Mouse (Mus musculus) cerebellum, postnatal 14 days (tissue): Measurements from ENCODE around the gene 4930519G04Rik.
"Not testable (repeated sequence)": the region's sequence is repeated elsewhere in the genome, so short reads cannot be mapped to it uniquely, and the experiment has no call there.

ENCODE experiments used
- DNase-seq, 2 experiments: peaks; one replicate each; pipeline ENCODE4 v3.0.0; 2021; ENCODE audit warnings: mixed read lengths in 2 of 2

Gene 4930519G04Rik

DNA sequence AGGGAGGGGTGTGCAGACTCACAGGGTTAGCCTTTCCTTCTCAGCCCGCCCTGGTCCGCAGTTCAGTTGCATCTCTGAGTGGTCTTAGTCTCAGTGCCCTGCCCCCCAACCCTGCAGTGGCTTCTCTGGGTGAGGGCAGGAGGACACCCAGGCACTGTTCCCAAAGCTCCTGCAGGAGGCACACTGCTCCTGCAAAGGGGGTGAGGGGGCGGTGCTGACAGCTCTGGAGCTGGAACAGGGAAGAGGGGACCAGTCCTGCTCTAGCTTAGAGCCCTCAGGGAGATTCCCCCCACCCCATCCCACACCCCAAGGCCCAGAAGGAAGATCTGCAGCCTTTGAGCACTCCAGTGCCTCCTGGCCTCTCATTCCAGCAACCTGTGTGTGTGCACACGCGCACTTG lies 10.8 kb upstream of the 4930519G04Rik start:
- no peak for DNase-seq

DNA sequence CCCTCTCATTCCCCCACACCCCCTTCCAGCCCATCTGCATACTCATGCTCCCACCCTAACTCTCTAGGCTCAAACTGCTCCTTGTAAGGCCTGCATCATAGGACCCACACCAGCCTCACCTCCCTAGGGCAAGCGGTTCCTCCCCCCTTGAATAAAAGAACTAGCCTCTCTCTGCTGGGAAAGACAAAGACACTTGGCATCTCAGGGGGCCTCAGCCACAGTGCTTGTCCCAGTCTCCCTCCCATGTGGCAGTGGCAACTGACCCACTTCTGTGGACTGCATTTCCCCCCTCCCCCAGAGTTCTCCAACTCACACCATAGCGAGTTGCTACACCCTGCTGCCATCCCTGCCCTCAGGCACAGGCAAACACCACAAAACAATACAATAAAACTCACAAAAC lies 9.1 kb upstream of the 4930519G04Rik start:
- not testable (repeated sequence) for DNase-seq

DNA sequence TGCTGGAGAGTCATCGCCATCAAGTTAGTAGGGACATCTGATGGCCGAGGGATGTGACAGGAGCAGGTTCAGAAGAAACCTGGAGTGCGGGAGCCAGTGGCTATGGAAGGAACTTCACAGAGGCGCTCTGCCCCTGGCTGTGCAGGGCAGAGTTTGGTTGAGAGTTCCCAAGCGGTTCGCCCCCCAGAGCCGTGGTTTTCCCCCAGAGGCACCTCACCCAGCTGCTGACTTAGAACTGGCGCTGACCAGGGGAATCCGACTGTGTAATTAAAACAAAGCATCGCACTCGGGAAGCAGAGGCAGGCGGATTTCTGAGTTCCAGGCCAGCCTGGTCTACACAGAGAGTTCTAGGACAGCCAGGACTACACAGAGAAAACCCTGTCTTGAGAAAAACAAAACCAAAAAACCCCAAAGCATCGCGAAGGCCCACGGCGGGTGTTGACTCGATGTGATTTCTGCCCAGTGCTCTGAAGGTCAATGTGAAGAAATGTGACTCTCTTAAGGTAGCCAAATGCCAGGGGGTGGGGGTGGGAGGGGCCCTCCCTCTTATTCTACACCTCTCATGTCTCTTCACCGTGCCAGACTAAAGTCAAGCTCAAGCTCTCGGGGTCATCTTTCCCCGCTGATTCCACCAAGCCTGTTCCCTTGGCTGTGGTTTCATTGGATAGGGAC lies 1.8 kb upstream of the 4930519G04Rik start:
- no peak for DNase-seq

DNA sequence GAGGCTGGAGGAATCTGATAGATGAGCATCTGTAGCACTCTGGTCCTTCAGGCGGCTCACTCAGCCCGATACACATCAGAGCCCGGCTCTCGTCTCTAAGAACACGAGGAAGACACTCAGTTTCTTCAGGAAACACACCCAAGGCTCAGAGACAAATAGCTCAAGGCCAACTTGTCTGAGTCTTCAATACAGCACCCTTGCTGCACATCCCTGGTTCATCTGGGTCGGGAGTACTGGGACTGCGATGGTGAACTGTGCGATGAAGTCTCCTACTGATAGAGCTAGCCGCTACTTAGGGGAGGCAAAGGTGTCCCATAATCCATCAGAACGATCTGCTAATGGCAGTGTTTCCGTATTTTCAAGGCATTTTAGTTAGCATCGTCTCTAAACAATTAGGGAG lies 5.1 kb downstream of the 4930519G04Rik start, which contains the start of gene Gm9936:
Gene Gm9936, minus strand, starts transcription at position 101 of the 400 bp plus-strand sequence.
- no peak for DNase-seq

DNA sequence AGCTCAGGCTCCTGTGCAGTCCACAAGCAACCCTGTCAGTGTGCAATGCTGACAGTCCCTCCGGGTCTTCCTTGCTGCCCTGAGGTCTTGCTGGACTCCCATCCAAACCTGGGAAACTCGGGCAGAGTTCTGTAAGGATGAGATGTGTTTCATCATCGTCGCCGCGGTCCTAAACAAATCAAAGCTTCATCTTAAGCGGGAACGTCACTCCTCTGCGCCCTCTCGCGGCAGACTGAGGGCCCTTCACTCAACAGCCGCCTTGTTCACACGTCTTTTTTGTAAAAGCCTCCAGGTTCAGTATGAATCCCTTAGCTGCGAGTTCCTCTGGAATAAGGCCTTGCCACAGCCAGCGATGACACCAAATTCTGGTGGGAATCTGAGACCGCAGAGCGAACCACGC lies 5.8 kb downstream of the 4930519G04Rik start:
- DNase-seq = peak; percentile 89 to 92

DNA sequence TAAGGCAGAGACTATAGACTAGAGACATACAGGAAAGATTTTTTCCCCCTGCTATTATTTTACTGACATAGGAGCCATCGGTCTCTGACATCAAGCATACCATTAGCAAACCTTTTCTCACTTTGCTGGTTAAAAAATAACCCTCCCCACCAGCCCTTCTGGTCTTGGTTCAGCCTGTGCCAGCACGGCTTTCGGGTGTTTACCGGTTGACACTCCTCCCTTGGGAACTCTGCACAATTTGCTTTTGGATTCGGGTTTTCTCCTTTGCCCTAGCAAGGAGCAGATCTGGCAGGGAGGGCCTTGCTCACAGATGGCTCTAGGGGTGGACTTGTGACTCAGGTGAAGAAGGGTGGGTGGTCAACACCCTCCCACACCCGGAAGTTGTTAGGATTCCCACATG lies 8.3 kb downstream of the 4930519G04Rik start:
- no peak for DNase-seq

DNA sequence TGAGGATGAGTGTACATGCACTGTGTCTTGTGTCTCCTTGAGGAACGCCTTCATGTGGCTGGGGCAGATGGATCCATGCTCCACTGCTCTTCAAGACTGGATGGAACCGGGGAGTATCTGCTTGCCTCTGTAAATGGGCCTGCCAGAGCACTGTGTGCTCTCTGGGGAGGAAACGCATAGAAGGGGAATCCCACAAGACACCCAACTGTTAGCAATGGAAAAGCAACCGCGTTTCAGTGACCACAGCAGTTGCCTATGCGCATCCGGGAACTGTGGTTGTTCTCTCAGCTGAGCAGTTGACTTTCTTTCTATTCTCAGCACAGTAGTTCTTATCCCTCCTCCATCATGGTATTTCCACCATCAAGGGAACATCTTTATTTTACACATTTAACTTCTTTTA lies 11.3 kb downstream of the 4930519G04Rik start:
- DNase-seq = no peak

DNA sequence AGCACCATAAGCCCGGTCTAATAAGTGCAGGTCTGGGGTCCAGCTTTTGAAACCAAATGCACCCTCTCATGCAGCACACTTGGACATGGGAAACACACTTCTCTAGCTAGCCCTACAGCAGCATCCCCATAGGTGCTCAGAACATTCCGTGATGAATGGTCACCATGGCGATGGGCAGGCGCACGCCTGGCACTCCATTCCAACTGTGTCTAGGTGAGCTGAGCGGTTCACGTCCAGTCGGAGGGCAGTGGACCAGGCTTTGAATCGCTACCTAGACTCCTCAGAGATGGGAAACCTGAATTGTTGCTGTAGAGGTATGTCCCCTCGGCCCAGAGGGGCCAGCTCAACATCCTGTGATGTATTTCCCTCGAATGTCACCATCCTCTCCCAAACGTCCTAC lies 11.8 kb downstream of the 4930519G04Rik start:
- DNase-seq = no peak

DNA sequence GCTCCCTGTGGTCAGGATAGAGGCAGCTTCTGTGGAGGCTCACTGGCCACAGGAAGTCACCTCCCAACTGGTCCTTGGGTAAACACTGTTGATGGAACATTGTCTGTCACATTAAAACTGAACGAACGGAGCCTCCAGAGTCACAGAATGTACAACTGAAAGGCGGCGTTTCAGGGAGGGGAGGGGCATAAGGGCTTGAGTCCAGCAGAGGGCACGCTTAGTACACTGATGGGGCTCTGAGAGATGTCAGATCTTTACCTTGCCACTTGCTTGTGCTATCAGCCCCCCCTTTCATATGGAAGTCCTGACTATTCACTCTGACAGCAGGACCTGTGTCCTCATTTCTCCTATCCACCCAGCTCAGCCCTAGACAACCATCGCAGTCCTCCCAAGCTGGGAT lies 22.4 kb downstream of the 4930519G04Rik start:
- peak; percentile 33 to 43 for DNase-seq

DNA sequence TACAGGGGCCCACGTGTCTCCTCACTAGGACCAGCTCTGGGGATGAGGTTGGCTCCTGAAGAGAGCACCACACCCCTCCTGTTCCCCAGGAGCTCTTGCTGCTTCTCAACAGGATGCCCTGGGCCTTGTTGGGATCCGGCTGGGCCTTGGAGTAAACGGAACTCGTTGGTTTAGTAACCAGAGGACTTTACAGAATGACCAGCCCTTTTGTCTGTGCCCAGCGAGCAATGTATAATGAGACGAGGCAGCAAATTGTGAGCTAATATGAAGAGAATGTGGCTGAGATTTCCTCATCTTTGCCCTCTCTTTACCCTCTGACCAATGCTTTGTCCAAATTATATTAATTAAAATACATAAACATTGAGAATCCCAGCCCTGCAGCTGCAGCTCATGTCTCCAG lies 22.9 kb downstream of the 4930519G04Rik start:
- DNase-seq = no peak

DNA sequence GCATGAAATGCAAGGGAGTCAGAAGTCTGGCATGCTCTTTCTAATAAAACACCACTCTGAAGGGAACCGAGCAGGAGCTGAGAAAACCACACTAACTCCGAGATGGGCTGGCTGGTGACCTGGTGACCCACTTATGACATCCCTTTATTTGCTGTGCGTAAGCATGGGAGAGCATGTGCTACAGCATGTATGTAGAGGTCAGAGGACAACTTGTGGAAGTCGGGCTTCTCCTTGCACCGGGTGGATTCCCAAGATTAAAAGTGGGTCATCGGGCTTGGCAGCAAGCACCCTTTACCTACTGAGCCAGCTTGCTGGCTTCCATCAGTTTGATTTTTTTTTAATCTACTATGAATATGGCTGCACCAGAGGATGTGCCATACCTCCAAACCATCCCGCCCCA lies 24.0 kb downstream of the 4930519G04Rik start:
- no peak for DNase-seq

DNA sequence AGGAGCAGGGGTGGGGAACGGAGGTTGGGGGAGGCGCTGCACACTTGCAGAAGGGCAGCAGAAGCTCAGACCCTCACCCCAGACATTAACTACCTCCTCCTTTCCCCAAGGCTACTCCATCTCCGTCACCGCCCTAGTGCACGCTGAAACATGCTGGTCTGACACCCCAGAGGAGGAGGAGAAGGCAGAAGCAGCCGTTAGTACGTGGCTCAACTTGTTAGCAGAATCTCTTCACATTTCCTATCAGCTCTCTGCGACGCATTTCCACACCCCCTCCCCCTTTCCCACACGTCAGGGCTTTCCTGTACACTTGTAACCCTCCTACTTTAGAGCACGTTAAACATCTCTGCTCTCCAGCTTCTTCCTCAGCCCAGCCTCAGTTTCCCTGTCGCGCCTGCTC lies 25.9 kb downstream of the 4930519G04Rik start:
- no peak for DNase-seq

DNA sequence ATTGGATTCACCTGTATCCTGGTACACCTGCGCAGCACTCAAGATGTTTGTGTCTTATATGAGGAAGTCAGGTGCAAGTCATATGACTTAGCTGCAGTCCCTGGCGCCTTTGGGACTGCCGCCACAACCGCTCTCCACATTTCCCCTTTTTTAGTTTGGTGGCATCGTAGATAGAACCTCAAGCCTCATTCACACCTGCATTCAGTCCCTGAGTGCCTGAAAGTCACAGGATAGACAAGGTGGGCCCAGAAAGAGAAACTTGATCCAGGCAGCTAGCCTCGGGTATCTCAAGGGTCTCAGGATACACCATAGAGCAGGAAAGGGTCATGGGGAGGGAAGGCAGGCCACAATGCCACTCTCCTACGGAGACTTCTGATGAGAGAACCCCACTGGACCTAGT lies 28.9 kb downstream of the 4930519G04Rik start:
- not testable (repeated sequence) for DNase-seq

DNA sequence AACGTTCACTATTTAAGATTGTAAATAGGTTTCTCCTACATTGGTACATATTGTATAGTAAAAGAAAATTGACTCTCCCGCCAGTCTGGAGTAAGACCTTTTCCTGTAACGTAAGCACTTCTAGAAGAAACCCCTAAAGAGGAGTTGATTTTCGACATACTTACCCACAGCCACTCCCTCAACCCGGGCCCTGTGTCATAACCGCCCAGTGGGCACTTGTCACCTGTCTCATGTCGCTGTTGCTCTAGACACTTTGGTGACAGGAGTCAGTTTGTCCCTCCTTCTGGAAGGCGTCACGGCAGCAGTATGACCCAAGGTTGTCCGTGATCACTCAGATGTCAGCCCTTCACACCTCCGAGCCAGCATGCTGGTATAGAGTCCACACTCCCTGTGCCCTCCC lies 29.6 kb downstream of the 4930519G04Rik start:
- DNase-seq = no peak

DNA sequence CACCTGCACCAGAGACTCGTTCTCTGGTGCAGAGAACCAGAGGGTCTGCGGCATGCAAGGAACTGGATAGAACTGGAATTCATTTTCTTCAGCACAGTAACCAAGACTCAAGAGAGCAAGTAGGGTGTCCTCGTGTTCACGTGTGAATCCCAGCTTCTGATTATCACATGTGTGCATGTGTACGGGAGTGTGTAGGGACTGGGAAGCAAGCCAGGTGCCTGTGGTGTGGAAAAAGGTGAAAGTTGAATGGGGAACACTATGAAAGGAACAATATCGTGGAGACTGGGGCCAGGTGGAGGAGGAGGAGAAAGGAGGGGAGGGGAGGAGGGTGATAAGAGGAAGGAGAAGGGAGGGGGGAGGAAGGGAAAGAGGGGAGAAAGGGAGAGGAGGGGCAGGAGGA lies 33.3 kb downstream of the 4930519G04Rik start:
- peak in 1 of 2 experiments; percentile 54 for DNase-seq

DNA sequence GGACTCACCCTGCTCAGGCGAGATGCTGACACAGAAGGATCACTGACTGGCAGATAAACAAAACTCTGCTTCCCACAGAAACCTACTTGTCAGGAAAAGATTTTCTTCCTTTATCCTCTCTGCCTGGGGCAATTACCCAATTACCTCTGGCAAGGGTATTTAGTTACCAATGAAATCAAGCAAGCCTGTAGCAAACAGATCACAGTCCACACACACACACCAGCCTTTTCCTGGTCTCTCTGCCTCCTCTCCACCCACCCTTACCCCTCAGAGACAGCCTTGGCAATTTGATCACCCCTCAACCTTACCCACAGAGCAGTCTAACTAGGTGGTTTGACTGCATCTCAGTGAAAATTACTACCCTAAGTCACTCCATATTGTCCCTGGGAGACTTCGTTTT lies 35.5 kb downstream of the 4930519G04Rik start:
- no peak for DNase-seq

DNA sequence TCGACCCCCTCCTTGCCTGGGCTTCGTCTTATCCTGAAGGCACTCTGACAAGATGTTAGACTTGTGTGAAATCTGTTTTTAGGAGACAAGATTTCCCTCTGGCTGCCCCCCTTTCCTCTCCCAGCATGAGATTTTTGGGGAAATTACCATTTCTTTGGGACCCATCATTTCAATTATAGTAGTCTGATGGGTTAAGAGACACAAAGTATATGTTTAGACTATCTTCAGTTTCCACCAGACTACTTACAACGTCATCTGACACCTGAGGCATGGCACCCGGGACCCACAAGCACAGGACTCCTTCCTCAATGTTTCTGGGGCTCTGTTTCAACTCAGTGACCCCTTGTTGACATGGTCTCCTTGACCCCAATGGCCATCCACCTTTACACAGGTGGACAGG lies 42.1 kb downstream of the 4930519G04Rik start:
- DNase-seq = no peak

DNA sequence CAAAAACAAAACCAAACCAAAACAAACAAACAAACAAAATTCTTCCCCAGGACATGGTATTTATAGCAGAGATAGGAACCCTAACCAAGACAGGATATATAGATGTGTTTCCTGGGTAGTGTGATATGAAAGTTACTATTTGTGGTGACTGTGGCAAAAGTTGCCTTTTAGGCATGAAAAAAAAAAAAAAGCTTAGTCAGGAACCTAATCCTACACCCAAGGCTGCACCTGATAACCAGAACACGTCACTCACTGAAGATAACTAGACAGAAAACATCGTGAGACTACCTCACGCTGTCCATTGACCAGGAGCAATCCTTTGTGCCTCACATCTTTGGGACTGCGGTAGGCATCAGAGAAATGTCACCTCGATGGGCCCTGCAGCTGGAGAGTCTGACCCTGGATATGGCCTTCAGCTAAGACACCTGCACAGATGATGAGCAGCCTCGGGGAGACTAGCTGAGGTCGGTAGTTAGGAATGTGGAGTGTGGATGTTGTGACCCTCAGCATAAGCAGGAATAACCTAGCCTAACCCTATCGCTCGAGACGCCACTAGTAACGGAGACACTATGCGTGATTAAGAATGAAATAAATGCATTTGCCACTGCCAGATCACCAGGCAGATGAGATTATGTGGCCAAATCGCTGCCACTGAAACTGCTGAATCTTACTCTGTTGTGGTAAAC lies 43.4 kb downstream of the 4930519G04Rik start, which contains the start of gene Oasl2:
Gene Oasl2, plus strand, starts transcription at position 249 of the 686 bp plus-strand sequence.
- DNase-seq = no peak

DNA sequence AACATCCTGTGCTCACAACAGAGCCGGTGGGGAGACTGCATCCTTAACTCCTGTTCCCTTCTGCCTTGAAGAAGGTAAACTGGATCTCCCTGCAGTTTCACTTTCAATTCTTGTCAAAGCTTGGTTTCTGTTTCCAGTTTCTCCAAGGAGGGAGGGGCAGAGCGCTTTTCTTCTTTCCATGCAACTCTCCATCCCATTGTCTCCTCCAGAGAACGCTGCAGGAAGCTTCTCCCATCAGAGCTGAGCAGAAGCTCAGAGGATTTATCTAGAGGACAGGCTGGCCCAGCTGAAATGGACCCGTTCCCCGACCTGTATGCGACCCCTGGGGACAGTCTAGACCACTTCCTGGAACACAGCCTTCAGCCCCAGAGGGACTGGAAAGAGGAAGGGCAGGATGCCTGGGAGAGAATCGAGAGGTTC lies 43.9 kb downstream of the 4930519G04Rik start:
- DNase-seq = no peak

DNA sequence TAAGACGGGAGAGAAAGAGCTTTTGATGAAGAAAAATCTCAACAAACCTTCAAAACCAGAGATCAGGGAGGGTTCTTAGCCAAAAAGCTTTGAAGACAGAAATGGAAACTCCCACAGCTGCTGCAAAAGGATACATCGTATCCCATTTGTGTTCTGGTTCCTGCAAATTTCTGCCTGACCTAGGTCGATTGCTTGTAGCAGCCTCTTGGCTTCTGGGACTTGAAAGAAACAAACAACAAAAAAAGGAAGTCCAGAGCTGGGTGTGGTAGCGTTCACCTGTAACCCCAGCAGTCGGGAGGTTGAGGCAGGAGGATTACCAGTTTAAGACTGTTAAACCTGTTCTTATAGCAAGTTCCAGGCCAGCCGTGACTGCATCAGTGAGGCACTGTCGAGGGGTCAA lies 45.4 kb downstream of the 4930519G04Rik start:
- DNase-seq = no peak

DNA sequence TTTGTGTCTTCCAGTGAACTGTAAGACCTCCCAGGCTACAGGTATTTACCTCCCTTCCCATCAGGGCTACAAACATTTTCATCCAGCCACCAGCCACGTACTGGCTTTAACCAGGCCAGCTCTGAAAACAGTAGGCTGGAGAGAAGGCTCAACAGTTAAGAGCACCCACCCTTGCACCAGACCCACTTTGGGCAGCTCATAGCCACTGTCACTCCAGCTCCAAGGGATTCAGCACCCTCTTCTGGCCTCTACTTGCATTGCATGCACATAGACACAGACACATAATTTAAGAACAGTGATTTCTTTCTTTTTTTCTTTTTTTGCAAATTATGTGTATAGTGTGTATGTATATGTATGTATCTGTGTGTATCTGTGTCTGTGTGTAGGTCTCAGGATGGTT lies 48.9 kb downstream of the 4930519G04Rik start:
- peak; percentile 68 to 82 for DNase-seq

DNA sequence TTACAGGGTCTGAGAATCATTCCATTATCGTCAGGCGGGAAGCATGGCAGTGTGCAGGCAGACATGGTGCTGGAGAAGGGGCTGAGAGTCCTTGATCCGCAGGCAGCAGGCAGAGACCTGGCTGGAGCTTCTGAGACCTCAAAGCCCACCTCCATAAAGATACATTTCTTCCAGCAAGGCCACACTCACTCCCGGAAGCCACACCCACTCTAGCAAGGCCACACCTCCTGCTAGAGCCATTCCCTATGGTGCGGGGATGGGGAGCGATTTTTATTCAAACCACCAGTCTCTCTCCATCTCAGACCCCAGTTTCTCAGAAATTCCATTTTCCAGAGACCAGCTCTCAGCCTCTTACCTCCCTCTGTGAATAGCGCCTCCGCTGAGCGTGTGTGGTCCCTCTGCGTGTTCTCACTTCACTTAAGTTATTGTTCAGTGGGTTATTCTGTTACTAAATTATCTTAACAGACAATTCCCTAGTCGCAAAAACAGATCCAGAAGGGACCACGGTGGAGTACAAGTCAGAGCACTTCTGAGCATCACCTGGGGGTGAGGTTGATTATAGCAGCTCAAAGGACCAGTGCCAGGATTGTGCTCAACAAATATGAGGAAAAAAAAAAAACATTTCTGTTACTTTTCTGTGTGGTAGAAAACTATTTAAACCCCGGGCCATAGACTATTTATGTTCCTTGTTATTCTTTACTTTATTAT lies 55.3 kb downstream of the 4930519G04Rik start:
- DNase-seq = no peak

DNA sequence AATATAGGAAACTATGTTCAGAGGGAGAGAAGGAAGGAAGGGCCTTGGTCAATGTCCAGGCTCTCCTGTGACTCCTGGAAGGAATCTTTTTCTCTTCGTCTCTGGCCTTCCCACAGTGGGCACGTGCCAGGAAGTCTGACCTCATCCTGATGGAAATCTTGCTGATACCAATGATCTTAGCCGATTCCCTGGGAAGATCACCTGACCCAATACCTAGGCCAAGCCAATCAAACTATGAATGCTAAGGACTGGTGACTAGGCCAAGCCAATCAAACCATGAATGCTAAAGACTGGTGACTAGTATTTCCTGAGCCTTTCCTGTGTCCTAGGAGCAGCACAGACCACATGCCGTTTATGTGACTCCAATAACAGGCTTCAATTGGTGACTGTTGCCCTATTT lies 60.2 kb downstream of the 4930519G04Rik start:
- DNase-seq = no peak

DNA sequence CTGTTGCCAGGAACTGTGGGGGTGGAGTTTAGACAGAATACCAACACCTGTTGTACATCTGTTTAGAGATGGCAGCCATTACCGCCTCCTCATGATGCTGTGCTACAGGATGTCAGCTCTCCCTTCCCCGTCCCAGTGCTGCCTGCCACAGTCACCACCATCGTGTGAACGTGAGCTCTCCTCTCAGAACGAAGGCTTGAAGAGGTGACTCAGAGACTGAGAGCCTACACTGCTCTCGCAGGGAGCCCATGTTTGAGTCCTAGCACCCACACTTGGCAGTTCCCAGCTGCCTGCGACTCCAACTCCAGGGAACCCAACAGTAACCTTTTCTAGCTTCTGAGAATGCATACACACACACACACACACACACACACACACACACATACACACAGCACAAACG lies 61.4 kb downstream of the 4930519G04Rik start:
- DNase-seq = no peak
